Mouse (Mus musculus) heart, adult 9 months (tissue): ENCODE measurements around the gene Fam57b.
A peak's percentile ranks its signal among the peaks of the same experiment; 100 is the strongest.

Source experiments
- DNase-seq, 2 experiments: peaks; one replicate each; pipeline ENCODE4 v3.0.0; 2022; ENCODE audit warnings: low spot score in 2 of 2

The Fam57b gene

DNA sequence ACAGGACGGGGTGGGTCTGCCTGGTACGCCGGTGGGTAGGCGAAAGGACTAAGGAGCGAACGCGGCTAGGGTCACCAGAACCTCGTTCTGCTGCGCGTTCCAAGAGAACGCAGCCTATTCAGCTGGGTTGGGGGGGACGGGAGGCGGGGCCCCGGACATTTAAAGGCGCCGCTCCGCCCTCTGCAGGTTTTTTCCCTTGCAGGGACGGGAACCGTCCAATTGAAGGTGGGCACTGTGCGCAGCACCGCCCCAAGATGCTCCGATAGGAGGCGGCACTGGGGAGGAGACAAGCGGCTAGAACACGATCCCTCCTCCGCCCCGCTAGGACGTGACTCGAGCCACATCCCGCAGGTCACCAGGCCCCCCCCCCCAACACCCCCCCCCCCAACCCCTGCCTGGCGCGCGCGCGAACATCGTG, 1.6 kb downstream of the Fam57b start:
- peak; percentile 98 to 99 for DNase-seq

DNA sequence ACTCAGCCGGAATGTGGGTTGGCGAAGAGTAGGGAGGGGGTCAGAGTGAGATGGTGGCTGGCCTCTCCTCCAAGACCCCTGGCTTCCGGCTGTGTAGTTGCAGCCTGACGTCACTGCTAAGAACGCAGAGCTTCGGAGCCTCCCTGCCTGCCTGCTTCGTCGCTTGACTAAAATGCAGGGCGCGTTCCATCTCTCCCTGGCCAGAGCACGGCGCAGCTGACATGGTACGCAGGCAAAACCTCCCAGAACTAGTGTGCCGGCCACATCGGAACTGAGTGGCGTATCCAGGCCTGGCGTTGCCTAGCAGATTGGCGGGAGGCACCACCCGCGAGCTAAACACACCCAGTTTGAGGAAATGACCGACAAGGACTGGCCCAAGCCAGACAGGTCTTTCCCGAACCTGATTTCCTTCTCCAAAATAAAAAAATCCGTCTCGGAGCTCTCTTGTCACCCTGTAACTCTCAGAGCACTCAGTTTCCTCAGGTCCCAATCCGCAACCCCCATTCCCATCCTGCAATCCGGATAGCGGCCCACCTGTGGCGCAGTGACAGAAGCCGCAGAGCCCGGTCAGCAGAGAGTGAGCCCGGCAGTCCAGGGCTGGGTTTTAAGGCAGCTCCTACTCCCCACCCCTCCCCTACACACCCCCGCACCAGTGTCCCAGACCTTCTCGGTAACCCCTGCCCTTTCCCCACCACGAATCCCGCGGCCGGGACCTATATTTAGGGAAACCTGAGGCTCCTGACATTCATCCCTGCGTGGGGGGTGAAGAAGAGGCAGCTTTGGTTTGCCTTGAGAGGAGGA, 2.2 kb downstream of the Fam57b start:
- no peak for DNase-seq

DNA sequence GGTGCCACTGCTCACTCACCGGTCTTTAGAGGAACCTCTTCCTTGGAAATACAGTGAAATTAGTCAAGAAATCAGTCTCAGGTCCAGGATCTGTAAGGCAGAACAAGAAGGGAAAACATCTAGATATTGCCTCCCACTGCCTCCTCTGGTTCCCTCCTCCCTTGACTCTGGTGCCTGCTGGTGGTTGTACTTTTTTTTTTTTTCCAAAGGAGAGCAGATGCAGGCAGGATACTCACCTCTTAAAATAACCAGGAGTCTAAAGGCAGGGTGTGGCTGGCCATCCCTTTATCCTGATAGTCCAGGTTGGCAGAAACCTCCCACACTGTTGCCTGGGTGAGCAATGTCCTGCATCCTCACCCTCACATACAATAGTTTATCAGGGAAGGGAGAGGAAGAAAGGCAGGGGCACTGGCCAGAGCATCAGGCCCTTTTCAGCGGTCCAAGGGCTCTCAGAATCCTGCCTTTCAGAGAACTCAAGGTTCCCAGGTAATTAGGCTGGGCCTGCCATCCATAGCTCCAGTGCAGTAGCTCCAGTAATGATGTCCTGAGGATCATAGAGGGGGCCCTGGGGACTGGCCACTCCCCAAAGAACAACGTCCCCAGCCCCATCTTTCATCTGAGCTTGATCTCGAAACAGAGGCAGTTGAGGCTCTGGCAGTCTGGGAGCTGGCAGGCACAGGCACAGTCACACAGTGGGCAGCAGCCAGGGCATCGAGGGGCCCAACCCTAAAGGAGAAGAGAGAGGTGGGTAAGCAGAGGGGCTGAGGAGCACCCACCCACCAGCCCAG, 3.0 kb downstream of the Fam57b start:
- no peak for DNase-seq

DNA sequence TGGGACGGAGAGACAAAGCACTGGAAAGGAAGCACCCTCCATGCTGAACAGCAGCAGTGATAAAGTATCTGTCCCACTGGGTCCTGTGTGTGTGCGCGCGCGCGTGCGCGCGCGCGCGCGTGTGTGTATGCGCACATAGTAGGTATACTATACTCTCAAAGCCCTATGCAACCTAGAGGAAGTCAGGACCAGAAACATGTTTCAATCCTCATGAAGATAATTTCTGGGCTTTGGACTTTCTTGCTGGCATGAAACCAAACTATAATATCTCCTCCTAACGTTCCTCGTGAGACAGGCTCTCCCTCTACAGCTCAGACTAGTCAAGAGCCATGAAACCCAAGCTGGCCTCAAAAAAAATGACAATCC, 3.6 kb downstream of the Fam57b start:
- no peak for DNase-seq

DNA sequence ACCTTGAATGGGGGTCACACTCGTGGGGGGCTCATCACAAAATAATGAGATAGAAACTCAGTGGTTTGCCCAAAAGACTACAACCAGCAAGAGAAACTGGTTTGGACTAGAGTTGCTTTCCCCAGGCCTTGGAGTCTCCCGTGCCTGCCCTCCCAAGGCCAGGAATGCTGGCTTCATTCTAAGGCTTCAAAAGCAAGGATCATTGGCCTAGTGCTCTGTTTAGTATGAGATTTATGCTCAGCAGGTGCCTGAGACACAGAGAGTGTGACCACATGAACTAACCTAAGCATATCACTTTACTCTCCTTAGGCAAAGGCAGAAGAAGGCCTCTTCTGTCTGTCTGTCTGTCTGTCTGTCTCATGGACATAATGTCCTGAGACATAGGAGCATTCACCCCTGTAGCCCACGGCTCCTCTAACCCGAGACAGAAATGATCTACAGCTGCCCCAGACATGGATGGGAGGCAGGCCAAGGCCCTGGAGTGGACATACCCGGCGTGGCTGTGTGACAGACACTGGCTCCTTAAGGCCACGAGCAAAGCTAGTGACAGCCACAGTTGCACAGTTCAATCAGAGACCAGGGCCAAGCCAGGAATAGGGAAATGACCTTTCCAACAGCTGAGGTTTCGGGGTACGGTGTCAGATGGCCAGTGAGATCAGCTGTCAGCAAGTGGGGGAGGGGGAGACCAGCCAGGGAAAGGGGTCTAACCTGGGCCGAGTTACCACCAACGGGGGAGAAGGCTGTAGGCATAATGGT, 4.8 kb downstream of the Fam57b start:
- DNase-seq: no peak

DNA sequence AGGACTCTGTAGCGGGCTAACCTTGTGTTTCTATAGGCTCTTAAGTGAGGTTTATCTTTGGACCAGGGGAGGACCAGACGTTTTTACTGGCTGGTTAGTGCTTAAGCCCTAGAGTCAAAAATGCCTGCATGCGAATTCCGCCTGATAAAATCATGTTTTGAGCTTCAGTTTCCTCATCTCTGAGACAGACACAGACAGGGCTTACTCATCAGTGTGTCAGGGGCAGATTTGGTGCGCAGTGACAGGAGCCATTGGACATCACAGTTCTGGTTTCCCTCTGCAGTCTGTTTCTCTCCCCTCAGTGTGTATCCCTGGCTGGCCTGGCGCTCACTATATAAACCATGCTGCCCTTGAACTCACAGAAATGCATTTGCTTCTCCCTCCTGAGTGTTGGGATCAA, 5.7 kb downstream of the Fam57b start:
- no peak for DNase-seq

DNA sequence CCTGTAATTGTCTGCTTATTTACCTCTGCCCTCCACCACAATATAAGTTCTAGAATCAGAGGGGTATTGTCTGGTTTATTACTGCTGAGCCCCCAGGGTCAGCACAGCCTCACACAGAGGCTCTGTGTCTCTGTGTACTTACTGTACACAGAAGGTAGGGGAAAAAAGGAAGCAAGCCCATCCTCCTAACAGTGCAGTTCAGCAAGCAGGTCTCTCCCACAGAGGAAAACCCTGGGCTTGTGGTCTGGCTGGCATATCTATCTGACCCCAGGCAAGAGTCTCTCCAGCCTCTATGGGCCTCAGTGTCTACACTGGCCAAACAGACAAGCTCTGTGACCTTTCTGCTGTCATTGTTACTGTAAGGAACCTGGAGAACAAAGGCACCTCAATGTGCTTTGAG, 6.3 kb downstream of the Fam57b start:
- no peak for DNase-seq

DNA sequence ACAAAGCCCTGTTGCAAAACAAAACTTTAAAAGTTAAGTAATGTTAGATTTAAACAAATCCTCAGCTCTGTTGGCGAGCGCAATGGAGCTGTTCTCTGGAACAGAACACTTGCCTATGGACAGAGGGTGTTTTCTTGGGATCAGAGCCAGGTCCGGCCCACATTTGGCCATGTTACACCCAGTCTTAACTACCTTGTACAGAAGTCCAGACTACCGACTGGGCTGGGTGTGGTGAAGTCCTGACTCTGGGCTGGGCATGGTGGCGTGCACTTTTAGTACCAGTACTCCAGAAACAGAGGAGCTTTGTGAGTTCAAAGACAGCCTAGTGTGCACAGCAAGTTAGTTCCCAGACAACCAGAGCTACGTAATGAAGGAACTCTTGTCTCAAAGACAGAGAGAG, 9.5 kb downstream of the Fam57b start:
- DNase-seq: no peak

DNA sequence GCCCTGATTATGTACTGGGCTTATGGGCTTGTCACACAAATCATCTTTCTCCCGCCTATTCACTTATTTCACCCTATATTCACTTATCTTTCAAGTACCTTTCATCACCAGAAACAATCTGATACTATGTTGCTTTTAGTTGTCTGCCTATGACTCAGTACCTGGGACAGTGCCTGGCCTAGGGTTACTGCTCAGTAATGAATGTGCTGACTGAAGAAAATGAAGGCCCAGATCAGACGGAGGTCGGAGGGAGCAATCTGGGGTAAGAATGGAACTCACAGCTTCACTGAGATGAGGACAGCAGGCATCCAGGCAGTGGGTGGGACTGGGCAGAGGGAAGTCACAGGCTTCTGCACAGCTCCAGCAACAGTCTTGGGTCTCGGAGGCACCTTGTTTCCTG, 9.9 kb downstream of the Fam57b start:
- DNase-seq: no peak

DNA sequence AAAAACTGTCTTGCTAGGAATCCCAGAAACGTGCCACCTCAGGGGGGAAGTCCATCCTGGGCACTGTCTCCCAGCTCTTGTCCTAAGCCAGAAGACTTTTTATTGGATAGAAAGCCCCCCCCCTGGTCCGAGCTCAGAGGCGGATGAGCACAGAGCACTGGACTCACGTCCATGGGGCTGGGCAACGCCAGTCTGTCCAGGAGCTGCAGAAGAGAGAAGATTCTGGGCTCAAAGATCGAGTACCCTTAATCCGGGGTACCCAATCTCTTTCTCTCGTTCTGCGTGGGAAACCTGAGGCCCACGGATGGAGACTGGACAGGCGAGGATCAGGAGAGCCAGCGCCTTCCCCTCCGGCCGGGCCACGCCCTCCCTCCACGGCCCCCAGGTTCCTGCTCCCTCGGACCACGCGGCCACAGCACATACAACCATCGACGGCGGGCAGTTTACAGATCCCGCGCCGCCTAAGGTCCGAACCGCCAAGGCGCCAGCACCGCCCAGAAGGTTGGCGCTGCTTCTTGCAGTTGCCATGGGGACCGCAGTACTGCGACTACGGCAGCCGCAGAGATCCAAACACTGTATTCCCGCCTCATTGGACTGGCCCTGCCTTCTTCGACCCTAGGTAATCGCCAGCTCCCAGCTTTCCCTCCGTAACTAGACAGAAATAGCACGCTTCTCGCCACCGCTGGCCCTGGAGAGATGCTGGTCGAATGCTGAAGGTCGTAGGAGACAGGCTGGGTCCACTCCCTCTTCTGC, 11.4 kb downstream of the Fam57b start:
- DNase-seq: peak; percentile 91 to 93

DNA sequence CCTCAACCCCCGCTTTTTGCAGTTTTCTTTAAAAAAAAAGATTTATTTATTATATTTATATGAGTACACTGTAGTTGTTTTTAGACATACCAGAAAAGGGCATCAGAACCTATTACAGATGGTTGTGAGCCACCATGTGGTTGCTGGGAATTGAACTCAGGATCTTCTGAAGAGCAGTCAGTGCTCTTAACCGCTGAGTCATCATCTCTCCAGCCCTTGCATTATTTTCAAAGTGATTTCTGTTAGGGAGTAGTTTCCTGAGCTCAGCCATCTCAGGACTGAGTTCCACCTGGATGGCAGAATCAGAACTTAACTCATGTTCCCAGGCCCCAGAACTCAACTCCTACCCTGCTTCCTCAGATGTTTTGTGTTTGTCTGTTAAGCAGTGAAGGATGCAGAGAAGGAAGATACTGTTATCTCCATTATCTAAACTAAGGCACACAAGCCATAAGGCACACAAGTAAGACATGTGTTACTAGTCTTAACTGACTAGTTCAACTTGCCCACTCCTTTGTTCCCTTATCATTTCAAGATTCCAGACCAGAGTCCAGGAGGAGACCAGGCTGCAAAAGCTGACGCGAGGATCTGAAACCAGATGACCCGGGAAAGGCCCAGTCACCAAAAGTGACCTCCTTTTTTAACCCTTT, 12.4 kb downstream of the Fam57b start:
- no peak for DNase-seq

DNA sequence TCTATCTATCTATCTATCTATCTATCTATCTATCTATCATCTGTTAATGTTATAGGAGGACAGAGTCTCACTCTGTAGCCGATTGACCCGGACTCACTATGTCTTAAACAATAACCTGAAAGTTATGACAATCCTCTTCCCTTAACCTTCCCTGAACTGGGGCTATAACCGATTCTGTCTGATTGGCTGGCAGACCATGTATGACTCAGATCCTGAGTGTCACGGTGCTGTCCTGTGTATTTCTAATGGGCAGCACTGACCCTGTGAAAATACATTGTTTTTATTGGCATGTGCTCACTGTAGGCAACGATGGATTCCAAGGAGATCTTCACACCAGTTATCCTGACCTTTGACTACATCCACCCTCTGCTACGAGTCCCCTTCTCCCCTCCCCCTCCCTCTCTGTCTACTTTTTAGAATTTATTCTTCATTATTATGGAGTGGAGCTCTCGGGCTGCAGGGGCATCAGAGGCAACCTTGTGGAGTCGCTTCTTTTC, 18.3 kb downstream of the Fam57b start:
- DNase-seq: no peak

DNA sequence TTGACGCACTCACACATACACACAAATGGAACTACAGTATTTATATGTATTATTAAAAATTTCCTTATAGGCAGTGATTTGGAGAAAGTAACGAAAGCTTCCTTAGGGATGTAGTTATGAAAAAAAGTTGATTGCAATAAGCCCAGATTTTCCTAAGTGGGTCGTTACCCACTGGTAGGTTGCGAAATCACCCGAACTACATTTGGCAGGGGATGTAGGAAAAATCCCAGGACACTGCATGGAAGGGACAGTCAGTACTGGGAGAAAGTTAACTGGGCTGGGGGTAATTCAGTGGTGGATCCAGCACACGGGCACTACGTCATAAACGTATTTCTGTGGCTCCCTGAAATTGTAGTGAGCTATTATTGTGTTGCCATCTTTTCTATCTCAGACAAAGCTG, 19.0 kb downstream of the Fam57b start:
- peak in 1 of 2 experiments; percentile 65 for DNase-seq

DNA sequence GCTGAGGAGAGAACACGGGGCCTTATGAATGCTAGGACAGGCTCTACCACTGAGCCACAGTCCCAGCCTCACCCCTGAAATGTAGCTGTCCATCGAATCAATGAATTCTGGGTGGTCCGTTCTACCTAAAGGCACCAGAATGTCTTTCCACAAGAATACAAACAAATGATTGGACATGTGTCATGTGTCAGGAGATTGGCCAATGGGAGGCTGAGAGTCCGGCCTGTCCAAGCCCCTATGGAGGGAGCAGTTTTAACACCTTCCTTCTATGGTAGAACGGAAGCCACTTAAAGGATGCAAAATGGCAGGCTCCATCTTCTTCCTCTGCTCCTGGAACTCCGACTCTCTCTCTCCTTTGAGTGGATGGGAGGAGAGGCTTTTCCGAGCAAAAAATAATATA, 20.1 kb downstream of the Fam57b start:
- DNase-seq: no peak

DNA sequence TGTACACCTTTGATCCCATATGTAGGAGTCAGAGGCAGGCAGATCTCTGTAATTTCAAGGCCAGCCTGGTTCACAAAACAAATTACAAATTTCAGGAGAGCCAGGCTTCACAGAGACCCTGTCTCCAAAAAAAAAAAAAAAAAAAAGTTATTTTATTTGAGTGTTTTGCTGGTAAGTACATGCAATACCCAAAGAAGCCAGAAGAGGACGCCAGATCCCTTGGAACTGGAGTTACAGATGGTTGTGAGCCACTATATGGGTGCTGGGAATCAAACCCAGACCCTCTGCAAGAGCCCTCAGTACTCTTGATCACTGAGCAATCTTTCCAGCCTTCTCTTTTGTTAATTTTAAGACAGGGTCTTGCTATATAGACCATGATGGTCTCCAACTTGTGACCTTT, 21.4 kb downstream of the Fam57b start:
- no peak for DNase-seq

DNA sequence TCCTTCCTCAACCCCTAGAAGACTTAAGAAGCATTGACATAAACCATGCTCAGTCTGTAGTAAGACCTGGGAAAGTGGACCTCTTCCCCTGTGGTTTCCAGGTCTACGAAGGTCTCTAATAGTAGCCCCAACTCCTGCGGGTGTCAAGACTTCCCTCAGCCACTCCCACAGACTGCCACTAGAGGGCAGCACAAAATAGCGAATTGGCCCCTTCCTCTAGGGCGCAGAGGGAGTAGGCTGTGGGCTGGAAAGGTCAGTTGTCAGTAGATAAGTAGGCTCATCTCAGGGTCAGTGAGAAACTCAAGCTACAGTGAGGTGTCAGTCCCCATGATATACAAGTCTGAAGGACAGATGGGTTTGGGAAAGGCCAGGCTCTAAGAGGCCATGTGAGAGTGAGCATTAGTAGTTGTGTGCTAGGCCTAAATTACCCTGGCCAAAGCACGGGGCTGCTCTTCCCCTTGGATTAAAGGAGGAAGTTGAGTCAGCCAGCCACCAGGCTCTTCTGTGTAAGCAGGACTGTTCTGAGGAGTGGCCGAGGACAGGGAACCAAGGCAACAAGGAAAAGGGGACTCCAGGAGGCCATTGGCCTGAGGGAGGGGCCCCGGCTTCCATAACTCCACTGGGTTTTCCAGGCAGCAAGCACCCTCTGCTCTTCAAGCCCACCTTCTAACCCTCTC, 24.5 kb downstream of the Fam57b start:
- DNase-seq: peak; percentile 74 to 83

DNA sequence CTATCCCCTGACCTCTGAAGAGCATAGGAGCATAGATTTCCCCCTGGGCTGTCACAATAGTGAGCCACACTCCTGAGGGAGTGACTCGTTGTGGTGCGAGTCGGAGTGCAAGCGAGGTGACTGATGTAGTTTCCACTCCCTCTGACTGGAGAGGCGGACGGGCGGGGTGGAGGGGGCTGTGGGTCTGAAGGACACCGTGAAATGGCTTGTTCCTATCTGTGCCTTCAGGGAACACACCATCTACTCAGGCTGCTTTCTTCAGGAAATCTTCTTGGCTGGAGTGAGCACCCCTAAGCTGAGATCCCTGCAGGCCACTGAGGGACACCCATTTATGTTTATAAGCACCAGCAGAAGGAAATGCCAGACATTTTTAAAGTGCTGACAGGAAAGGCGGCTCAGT, 25.3 kb downstream of the Fam57b start:
- peak; percentile 29 to 64 for DNase-seq

DNA sequence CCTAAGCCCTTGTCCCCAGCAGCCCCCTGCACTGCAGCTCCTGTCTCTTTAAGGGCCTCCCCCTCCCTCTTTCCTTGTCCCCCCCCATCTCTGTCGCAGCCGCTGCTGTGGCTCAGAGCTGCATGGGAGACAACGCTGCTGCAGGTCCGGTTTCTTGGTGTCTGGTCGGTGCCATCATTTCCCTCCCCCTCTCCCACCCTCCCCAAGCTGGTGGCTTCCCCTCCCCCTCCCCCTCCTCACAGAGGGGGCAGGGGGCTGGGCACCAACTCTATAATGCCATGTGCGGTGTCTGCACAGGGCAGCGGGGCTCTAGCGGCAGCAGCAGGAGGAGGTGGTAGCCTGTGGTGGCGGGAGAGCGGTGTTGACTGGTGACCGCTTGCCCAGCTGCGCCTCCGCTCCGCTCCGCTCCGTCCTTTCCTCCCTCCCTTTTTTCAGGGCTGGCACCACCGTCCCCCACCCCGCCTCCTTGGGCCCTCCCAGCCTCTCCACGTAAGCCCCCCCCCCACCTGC, 25.8 kb downstream of the Fam57b start:
- DNase-seq: no peak

DNA sequence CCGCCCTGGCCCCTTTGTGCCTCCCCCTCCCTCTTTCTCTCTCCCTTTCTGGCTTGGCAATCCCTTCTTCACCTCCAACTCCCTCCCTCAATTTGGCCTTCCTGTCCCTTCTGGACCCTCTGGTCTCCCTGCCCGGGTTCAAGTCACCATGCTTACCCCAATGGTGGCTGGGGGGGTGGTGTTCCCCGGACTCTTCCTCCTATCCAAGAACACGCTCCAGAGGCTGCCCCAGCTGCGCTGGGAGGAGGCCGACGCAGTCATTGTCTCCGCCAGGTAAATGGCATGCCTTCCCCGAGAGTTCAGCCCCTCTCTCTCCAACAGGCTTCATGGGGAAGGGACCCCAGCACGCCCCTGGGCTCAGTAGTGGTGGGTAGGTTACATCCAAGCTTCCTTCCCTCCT, 26.5 kb downstream of the Fam57b start:
- no peak for DNase-seq

DNA sequence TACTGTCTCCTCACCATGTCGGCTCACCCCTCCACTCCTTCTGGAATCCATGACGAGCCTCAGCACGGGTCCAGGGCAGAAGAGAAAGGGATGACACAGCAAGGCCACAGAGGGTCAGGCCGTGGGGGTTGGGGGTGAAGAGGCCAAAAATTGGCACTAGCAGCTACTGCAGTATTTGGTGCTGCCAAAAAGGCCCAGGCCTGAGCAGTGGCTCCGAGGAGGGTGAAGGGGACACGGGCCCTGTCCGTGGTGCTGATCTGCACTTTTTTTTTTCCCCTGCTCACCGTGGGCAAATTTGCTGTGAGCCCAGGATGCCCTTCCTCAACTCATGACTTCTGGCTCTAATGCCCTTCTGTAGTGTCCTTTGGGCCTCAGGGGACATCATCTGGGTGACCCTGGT, 27.9 kb downstream of the Fam57b start:
- no peak for DNase-seq
